Mouse (Mus musculus) embryonic facial prominence, embryonic 11.5 days (tissue): ENCODE data around the gene Oaz1. TPM values are rescaled to one million over a fixed set of nuclear protein-coding genes. Genes with fewer than 3 reads are reported as not detected.

ENCODE experiments used
- ATAC-seq: fragments of 200-750 bp; cut with Nextera tagmentation; replicated peaks from 2 replicates; pipeline ENCODE4 v1.8.0; 2017; ENCODE audit warnings: low read depth; ENCODE audit not compliant: insufficient number of reproducible peaks, low FRiP score, low TSS enrichment
- DNase-seq: peaks from one replicate; pipeline ENCODE4 v3.0.0-alpha.2; 2015; ENCODE audit warnings: low spot score
- H3K27ac ChIP-seq: fragments of 300-500 bp; sonication (generic); replicated peaks from 2 replicates; pipeline ENCODE4 v1.5.1; 2014; ENCODE audit warnings: mild to moderate bottlenecking, low read depth, low read length, control low read depth
- H3K27me3 ChIP-seq: fragments of 300-500 bp; sonication (generic); 2 replicates; pipeline ENCODE4 v1.6.1; 2014; ENCODE audit warnings: mild to moderate bottlenecking, low read length, moderate library complexity, mixed read lengths; ENCODE audit not compliant: control insufficient read depth, insufficient read depth
- H3K36me3 ChIP-seq: fragments of 300-500 bp; sonication (generic); replicated peaks from 2 replicates; pipeline ENCODE4 v1.6.1; 2014; ENCODE audit warnings: low read depth, mild to moderate bottlenecking, low read length, moderate library complexity, mixed read lengths; ENCODE audit not compliant: control insufficient read depth, insufficient read depth
- H3K4me1 ChIP-seq: fragments of 300-500 bp; sonication (generic); 2 replicates; pipeline ENCODE4 v1.6.1; 2014; ENCODE audit warnings: low read length, mixed read lengths; ENCODE audit not compliant: control insufficient read depth, insufficient read depth
- H3K4me2 ChIP-seq: fragments of 300-500 bp; sonication (generic); 2 replicates; pipeline ENCODE4 v1.6.1; 2014; ENCODE audit warnings: low read depth, mild to moderate bottlenecking, control low read depth, low read length, moderate library complexity
- H3K4me3 ChIP-seq: fragments of 300-500 bp; sonication (generic); 2 replicates; pipeline ENCODE4 v1.5.1; 2014; ENCODE audit warnings: low read depth, low read length, control low read depth
- H3K9ac ChIP-seq: fragments of 300-500 bp; sonication (generic); replicated peaks from 2 replicates; pipeline ENCODE4 v1.6.1; 2014; ENCODE audit warnings: mild to moderate bottlenecking, control low read depth, low read length
- H3K9me3 ChIP-seq: fragments of 300-500 bp; sonication (generic); replicated peaks from 2 replicates; pipeline ENCODE4 v1.6.1; 2016; ENCODE audit warnings: mild to moderate bottlenecking, low read length, inconsistent platforms, mixed read lengths; ENCODE audit not compliant: control insufficient read depth
- WGBS: fragments of 180-500 bp; shearing (Covaris S2); extraction: QIAGEN DNeasy Blood & Tissue Kit; methylation state at CpG from one replicate; pipeline ENCODE4 v1.1.7; 2014; 5-methylcytosine and 5-hydroxymethylcytosine counted together
- polyA plus RNA-seq: library from polyadenylated mRNA; unstranded; fragments of >200 nt; fragmentation: Nextera tagmentation; extraction: Ambion mirVana; gene quantifications from 2 replicates; pipeline ENCODE4 v1.2.1, GENCODE M21; 2014

Gene Oaz1
- polyA plus RNA-seq, 1 experiment from 2014 or later, result 1,818 TPM

DNA sequence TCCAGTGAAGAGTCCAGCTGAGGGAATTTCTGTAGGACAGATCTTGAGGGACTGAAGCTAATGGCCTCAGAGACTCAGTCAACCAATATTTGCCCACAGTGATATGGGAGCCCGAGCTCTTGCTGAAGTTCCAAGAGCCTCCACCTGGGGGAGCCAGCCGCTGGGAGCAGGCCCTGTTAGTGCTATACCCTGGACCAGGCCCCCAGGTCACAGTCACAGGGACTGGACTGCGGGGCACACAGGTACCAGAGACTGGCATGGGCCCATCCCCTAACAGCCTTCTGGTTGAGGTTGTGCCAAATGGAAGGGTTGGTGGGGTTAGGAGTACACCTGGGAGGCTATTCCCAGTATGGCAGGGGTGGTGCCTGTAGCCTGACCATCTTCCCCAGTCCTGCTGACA is 20.5 kb upstream of the Oaz1 start:
- Histone ChIP-seq H3K9me3 (no peaks in the 10 kb centered on the region), H3K4me1 (peaks cover 11% of the 10 kb centered on the region), H3K36me3 (peaks cover 20% of the 10 kb centered on the region), H3K27ac (no peak overlapping the region), H3K27me3 (peaks cover 5% of the 10 kb centered on the region), H3K4me3 (no peak overlapping the region), H3K4me2 (no peak overlapping the region), H3K9ac (no peak overlapping the region)
- ATAC-seq (peak; percentile 13; the same call in 1 of the 2 replicates), DNase-seq (peak; percentile 74)
- 20% methylated on average over 3 of the region's 3 CpGs for WGBS

DNA sequence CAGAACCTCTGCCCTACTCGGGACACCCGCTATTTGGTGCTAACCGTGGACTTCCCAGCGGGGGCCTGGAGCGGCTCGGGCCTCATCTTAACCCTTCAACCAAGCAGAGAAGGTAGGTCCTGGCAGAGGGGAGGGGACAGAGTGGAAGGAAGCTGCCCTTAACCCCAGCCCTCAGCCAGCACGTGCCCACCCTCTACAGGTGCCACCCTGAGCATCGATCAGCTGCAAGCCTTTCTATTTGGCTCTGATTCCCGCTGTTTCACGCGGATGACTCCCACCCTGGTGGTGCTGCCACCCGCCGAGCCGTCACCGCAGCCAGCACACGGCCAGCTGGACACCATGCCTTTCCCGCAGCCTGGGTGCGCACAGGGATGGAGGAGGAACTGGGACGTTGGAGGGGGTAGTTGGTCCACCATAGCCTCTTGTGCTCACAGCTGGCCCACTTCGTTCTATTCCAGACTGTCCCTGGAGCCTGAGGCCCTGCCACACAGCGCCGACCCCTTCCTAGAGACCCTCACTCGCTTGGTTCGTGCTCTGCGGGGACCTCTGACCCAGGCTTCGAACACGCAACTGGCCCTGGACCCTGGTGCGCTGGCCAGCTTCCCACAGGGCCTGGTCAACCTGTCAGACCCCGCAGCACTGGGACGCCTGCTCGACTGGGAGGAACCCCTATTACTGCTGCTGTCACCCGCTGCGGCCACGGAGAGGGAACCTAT is 20.0 kb upstream of the Oaz1 start:
- Histone ChIP-seq H3K4me2 (peak overlapping the region; percentile 99), H3K4me3 (peak overlapping the region; percentile 44), H3K27me3 (peaks cover 5% of the 10 kb centered on the region), H3K36me3 (peaks cover 20% of the 10 kb centered on the region), H3K9me3 (no peaks in the 10 kb centered on the region), H3K9ac (peak overlapping the region; percentile 74), H3K4me1 (peaks cover 11% of the 10 kb centered on the region), H3K27ac (no peak overlapping the region)
- WGBS, result 43% methylated on average over 34 of the region's 34 CpGs
- DNase-seq (no peak), ATAC-seq (no peak; the same call in 1 of the 2 replicates)

DNA sequence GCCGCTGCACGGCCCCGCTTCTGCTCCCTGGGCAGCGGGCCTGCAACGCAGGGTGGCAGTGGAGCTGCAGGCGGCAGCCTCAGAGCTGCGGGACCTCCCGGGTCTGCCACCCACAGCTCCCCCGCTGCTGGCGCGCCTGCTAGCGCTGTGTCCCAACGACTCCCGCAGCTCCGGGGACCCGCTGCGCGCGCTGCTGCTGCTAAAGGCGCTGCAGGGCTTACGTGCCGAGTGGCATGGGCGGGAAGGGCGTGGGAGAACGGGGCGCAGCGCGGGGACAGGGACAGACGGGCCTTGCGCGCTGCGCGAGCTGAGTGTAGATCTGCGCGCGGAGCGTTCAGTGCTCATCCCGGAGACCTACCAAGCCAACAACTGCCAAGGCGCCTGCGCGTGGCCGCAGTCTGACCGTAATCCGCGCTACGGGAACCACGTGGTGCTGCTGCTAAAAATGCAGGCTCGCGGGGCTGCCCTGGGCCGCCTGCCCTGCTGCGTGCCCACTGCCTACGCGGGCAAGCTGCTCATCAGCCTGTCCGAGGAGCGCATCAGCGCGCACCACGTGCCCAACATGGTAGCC is 19.3 kb upstream of the Oaz1 start:
- Histone ChIP-seq H3K4me1 (peaks cover 11% of the 10 kb centered on the region), H3K27me3 (peaks cover 5% of the 10 kb centered on the region), H3K4me3 (peak overlapping the region; percentile 44), H3K4me2 (peak overlapping the region; percentile 99), H3K27ac (0 out of 2 replicates have a peak overlapping the region, but pooled peaks have one; percentile 13), H3K9me3 (no peaks in the 10 kb centered on the region), H3K9ac (peak overlapping the region; percentile 74), H3K36me3 (peaks cover 17% of the 10 kb centered on the region)
- DNase-seq (peak; percentile 82), ATAC-seq (peak; percentile 51)
- under 1% methylated on average over 55 of the region's 58 CpGs for WGBS

DNA sequence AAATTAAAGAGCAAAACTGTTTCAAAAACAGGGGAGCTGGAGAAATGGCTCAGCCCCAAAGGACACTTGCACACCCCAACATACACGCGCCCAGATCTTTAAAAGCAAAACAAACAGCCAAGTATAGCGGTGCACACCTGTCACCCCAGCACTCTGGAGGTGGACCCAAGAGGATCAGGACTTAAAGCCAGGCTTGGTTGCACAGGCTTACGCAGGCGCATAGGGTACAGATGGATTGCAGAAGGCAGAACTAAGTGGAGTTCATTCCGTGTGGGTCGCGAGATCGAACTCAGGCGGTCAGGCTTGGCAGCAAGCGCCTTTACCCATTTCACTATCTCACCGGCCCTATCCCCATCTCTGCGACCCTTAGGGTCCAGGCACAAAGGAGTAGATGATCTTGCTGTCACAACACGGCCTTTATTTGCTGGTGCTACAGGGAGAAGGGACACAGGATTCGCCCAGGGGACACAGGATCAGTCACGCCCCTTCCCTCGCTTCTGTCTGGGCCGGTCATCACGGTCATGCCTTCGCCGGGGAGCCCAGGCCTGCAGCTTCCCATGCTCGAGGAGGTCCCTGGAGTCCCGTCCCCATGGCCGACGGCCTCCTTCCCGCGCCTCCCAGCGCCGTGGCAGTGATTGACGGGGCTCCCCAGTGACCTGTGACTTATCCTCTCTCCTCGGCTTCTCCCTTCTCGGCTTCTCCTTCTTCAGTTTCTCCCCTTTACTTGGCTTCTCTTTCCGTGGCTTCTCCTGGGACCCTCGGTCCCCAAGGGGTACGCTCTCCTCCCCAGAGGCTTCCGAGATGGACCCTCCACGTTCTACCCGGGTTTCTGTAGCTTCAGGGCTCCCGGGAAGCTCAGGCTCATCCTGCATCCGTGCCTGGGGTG is 18.1 kb upstream of the Oaz1 start:
- ATAC-seq, result no peak
- DNase-seq, result peak; percentile 32
- H3K4me1 ChIP-seq, result peaks cover 11% of the 10 kb centered on the region

DNA sequence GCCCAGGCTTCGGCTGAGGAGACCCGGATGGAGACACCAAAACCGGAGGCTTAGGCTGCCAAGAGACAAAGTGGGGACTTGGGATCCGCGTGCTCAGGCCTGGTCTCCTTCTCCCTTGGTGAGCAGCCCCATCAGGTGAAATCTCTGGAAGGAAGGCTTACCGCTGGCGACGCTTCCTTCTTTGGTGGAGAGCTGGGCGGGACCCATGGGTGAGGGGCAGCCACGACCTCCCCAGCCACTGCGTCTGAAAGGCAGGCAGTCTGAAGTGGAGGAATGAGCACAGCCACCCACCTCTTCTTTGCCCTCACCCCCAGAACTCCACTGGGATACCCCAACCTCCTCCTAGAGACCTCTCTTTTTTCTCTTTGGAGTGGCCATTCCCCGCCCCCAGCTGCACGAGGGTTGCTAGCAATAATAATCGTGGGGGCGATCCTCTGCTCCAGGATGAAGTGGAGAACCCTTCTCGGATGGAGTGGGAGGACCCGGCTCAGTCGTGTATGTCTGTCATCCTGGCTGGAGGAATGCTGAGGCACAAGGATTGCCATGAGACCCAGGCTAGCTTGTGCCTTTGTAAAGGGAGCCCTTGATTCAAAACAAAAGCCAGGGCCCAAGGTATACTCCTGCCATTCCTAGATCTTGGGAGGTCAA is 17.3 kb upstream of the Oaz1 start:
- H3K27ac ChIP-seq, result no peak overlapping the region
- peaks cover 5% of the 10 kb centered on the region for H3K27me3 ChIP-seq
- H3K36me3 ChIP-seq, result peaks cover 4% of the 10 kb centered on the region
- peaks cover 11% of the 10 kb centered on the region for H3K4me1 ChIP-seq
- WGBS, result 4% methylated on average over 18 of the region's 18 CpGs
- ATAC-seq, result no peak
- H3K9ac ChIP-seq, result peak overlapping the region; percentile 39
- H3K4me2 ChIP-seq, result peak overlapping the region; percentile 22; the same call in 1 of the 2 replicates
- peak; percentile 22 for DNase-seq
- H3K4me3 ChIP-seq, result peak overlapping the region; percentile 11; the same call in 1 of the 2 replicates
- no peaks in the 10 kb centered on the region for H3K9me3 ChIP-seq

More for the DNA sequence above, 18.1 kb upstream of the Oaz1 start:
- H3K9ac ChIP-seq, result peak overlapping the region; percentile 39
- peaks cover 10% of the 10 kb centered on the region for H3K36me3 ChIP-seq
- H3K4me2 ChIP-seq, result peak overlapping the region; percentile 22; the same call in 1 of the 2 replicates
- WGBS, result 15% methylated on average over 40 of the region's 40 CpGs
- H3K27ac ChIP-seq, result no peak overlapping the region
- no peaks in the 10 kb centered on the region for H3K9me3 ChIP-seq
- peaks cover 5% of the 10 kb centered on the region for H3K27me3 ChIP-seq
- no peak overlapping the region; the same call in 1 of the 2 replicates for H3K4me3 ChIP-seq

DNA sequence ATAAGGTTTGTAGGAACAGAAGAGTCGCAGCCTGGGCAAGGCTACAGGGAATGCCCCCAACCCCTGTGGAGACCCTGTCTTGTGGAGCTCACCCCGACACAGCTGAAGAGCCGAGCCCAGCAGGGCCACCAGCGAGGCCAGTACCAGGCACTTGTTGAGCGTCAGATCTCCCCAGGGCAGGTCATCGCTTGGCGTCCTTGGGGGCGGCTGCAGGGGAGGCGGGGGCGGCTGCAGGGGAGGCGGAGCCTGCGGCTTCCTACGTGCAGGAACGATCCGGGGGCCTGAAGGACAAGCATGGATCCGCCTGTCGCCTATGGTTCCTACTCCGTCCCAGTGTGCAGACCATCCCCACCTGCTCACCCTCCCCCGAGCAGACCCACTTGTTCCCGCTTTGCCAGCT is 16.4 kb upstream of the Oaz1 start:
- DNase-seq (no peak), ATAC-seq (no peak)
- H3K36me3 ChIP-seq, result no peaks in the 10 kb centered on the region
- peaks cover 11% of the 10 kb centered on the region for H3K4me1 ChIP-seq
- H3K9ac ChIP-seq, result no peak overlapping the region
- H3K4me2 ChIP-seq, result 0 out of 2 replicates have a peak overlapping the region, but pooled peaks have one; percentile 0
- peaks cover 5% of the 10 kb centered on the region for H3K27me3 ChIP-seq
- no peak overlapping the region for H3K27ac ChIP-seq
- H3K9me3 ChIP-seq, result no peaks in the 10 kb centered on the region
- WGBS, result 3% methylated on average over 20 of the region's 20 CpGs
- no peak overlapping the region for H3K4me3 ChIP-seq

DNA sequence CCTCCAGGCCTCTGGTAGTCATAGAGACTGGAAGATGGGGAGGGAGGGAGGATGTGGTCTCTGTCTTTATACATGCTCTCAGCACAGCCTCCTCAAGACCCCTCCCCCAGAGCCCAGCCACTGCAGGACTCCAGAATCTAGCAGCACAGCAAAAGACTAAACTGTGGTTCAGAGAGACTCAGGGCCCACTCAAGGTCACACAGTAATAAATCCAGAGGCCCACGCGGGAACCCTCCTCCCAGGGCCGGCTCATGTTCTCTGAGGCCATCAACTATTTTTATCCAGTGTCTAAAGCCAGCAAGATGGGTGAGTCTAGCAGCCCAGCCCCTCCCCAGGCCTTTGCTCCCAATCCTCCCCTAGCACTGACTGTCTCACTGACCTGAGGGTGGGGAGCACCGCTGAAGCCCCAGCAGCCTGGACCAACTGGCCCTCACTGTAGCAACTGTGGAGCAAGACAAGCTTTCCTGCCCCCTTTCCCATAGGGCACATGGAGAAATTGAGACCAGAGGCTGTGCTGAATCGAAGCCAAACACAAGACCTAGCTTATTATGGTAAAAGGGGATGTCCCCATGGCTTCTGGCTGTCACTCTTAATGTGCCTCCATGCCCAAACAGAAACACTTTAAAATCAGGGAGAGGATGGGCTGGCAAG is 13.9 kb upstream of the Oaz1 start:
- Histone ChIP-seq H3K4me1 (0 out of 2 replicates have a peak, but pooled peaks cover 2% of the 10 kb centered on the region), H3K9ac (no peak overlapping the region), H3K4me3 (no peak overlapping the region), H3K9me3 (no peaks in the 10 kb centered on the region), H3K4me2 (no peak overlapping the region), H3K27me3 (peaks cover 3% of the 10 kb centered on the region; the same call in 1 of the 2 replicates), H3K36me3 (no peaks in the 10 kb centered on the region), H3K27ac (no peak overlapping the region)
- DNase-seq (no peak), ATAC-seq (no peak)
- 58% methylated on average over 5 of the region's 5 CpGs for WGBS
